Mouse (Mus musculus): ENCODE data around the gene Spag4.

DNA sequence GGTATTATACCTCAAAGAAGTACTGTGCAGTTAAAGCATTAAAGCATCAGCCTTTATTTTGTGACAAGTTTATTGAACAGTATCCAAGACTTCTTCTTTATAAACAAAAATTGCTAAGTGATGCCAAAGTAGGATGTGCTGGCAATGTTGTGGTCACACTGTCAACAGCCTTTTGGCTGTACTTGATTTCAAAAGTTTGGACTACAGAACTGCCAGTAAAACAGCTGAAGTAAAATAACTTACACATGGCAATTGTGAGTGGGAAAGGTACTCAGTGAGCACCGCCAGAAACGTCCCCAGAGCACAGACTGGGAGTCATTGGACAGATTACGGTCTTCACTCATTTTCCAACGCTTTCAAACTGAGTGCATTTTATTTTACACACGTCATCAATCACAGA is 27.0 kb downstream of the Spag4 start:
- TF ChIP-seq POLR2A (IDR thresholded peaks at IDR 0.05; ENCODE audit: insufficient read length, low read depth) (no peak), TCF12 (IDR thresholded peaks at IDR 0.05; ENCODE audit: insufficient read depth, poor library complexity, severe bottlenecking) (no peak), USF1 (IDR thresholded peaks at IDR 0.05; ENCODE audit: low read depth) (no peak), TCF3 (IDR thresholded peaks at IDR 0.05; ENCODE audit: insufficient read length, low read depth) (no peak), MYOG (IDR thresholded peaks at IDR 0.05; ENCODE audit: control insufficient read depth in 1 of 3, insufficient read depth in 1 of 3, insufficient read length in 2 of 3, low read depth in 2 of 3) (no peak), MAX (IDR thresholded peaks at IDR 0.05; ENCODE audit: low read depth) (no peak), MYOD1 (IDR thresholded peaks at IDR 0.05; ENCODE audit: control insufficient read depth in 1 of 3, insufficient read length in 2 of 3, low read depth in 2 of 3) (no peak), E2F4 (IDR thresholded peaks at IDR 0.05; ENCODE audit: insufficient read depth) (no peak), CEBPB (IDR thresholded peaks at IDR 0.05; ENCODE audit: insufficient read depth, poor library complexity, severe bottlenecking) (no peak)
